Mouse (Mus musculus) adrenal gland, postnatal 10 days (tissue): ENCODE measurements around the gene Map4. TPM values are rescaled to one million over a fixed set of nuclear protein-coding genes. Genes with fewer than 3 reads are reported as not detected.
"Not testable (repeated sequence)": the region's sequence is repeated elsewhere in the genome, so short reads cannot be mapped to it uniquely, and the experiment has no call there.

Source experiments
- DNase-seq: peaks from one replicate; pipeline ENCODE4 v3.0.0; 2021; ENCODE audit warnings: mixed read lengths
- total RNA-seq, 2 experiments: library from RNA; stranded (reverse); gene quantifications; 2 replicates each; pipeline ENCODE4 v1.2.3; 2021

The Map4 gene
- total RNA-seq, 2 experiments from 2014 or later = 83.5 to 132 TPM

- DNase-seq = peak; percentile 78
These were observed 13.3 kb upstream of the Map4 start for GRCm38 (mm10) chr9:109917931-109918330.

GRCm38 (mm10) chr9:109929131-109929530, 2.1 kb upstream of the Map4 start:
- DNase-seq = no peak

GRCm38 (mm10) chr9:109930063-109930462, 1.2 kb upstream of the Map4 start:
- no peak for DNase-seq

GRCm38 (mm10) chr9:109930752-109931151, 508 bp upstream of the Map4 start:
- no peak for DNase-seq

GRCm38 (mm10) chr9:109932361-109932755, 1.1 kb downstream of the Map4 start:
- peak; percentile 47 for DNase-seq

GRCm38 (mm10) chr9:109932756-109933375, 1.6 kb downstream of the Map4 start:
- peak; percentile 67 for DNase-seq

- DNase-seq = no peak
These were observed 8.1 kb downstream of the Map4 start for GRCm38 (mm10) chr9:109939401-109939800.

GRCm38 (mm10) chr9:109942796-109943195, 11.5 kb downstream of the Map4 start:
- DNase-seq = no peak

DNA sequence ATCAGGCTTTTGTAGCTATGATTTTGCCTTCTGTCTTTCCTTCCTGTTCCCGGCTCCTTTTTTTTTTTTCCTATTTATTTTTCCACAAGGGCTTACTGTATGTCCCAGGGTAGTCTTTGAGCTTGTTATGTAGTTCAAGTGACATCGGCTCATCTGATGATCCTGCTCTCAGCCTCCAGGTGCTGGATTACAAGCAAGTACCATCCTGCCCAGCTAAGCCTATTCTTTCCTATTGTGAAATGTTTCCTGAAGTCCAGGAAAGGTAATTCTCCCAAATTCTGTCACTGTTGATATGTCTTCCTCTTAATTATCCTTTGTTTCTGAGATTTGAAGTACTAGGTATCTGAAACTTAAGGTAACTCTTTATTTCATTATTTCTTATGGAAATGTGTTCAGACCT, 13.5 kb downstream of the Map4 start:
- DNase-seq = no peak

DNA sequence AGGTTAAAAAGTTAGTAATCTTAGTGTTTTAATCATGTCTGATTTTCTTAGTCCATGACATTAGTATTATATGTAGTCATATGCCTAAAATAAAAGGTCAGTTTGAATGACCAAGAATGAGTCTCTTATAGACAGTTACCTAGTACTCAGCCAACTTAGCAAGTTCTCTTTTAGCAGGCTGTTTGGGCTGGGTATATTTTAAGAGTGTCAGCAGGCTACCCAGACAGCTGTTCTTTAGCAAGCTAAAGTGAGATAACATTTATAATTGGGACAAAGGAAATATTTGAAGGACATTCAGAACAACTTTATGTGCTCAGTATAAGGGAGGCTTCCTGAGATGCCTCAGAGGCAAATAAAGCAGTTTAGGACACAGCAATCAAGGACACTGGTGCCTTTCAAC, 17.3 kb downstream of the Map4 start:
- no peak for DNase-seq

DNA sequence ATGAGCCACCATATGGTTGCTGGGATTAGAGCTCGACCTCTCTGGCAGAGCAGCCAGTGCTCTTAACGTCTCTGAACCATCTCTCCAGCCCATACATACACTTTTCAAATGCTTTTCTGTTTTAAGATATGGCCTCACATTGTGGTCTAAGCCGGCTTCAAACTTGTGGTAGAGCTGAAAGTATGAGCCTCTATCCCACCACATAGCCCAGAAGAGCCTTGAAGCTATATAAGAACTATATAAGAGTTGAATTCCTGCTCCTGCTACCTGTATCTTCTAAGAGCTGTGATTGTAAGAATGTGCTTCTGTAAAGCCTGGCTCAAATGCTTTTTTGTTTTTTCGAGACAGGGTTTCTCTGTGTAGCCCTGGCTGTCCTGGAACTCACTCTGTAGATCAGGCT, 18.5 kb downstream of the Map4 start:
- no peak for DNase-seq

GRCm38 (mm10) chr9:109953538-109953937, 22.3 kb downstream of the Map4 start:
- DNase-seq = no peak

GRCm38 (mm10) chr9:109954631-109955030, 23.4 kb downstream of the Map4 start:
- no peak for DNase-seq

DNA sequence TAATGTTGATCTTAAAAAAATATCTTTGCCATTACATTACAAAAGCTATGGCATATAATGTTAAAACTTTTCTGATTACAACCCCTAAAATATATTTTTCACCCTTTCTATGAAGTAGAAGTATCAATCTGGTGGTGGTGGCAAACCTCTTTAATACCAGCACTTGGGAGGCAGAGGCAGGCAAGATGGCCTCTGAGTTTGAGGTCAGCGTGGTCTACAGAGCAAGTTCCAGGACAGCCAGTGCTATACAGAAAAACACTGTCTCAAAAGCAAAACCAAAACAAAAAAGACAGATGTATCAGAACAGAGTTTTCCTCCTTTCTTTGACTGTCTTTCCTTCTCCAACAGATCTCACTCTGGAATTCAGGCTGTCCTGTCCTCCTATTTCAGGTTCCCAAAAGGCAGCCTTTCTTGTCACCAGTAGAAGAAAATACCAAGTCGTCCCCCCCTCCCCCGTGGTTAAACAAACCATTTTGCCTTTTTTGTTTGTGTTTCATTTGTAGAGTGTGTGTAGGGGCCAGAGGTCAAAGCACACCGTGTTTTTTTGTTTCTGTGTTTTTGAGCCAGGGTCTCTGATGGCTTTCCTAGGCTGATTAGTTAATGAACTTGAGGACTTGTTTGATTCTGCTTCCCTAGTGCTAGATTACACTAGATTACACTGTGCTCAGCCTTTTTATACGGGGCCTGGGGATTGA, 28.3 kb downstream of the Map4 start:
- DNase-seq = no peak

GRCm38 (mm10) chr9:109960593-109960992, 29.3 kb downstream of the Map4 start:
- no peak for DNase-seq

DNA sequence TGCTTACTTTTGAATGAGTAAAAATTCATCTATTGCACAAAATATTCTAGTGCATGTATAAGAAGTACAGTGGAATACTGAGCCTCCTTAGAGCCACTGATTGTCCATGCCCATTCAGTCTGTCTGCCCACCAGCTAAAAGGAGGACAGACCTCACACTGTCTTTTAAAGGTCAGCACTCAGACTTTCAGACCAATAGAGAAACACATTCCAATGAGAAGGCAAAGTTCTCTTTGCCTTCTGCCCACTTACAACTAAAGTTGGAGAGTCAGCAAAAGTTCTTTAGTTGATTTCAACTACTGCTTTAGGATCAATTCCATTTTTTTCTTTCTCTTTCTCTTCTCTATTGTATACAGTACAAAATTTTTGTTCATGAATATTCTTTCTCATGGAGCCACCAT, 33.5 kb downstream of the Map4 start:
- DNase-seq = no peak

DNA sequence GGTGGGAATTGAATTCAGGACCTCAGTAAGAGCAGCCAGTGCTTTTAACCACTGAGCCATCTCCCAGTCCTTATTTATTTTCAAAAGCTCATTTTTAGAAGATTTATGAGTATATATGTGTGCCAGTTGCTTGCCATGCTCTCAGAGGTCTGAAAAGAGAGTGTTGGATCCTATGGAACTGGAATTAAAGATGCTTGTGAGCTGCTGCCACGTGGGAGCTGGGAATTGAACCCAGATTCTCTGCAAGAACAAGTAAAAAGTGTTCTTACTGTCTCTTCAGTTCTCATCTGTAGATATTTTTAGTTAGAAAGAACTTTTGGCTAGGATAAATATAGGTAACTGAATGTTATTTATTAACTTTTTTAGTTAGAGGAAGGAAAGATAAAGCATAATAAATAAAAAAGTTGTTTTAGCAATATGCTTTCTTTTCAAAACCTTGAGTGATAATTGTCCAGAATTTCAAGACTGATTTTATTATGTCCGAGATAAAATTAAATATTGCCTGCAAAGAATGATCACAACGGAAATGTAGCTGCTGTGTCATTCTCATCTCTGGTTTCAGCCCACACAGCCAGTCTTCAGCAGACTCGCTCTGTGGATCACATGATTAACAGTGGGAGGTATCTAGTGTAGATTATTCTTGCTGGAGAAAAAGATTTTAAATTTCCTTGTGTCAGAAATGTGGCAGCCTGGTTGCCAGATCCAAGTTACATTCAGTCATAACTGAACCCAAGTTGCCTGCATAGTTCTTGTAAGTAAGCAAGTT, 37.3 kb downstream of the Map4 start:
- DNase-seq = no peak

GRCm38 (mm10) chr9:109969181-109969580, 37.9 kb downstream of the Map4 start:
- DNase-seq = no peak

DNA sequence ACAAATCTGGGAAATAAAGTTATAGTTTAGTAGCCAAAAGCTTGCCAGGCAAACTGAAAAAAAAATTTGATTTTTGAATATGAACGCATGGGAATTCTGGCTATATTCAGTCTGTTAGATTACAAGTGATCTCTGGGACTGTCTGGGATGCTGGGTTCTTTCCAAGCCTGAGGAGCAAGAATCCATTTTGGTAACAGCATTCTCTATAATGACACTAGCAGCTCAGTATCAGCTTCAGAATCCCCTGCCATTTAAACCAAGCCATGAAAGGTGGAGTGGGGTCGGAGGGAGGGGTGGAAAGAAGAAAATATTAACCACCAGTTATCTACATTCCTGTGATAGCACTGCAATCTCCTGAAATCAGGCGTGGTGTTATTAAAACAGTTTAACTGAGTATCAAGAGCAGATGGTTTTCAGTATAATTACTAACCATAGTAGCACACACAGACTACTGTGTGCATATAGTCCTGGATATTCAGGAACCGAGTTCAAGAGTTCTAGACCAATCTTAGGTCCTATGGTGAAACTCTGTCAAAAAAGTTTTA, 38.6 kb downstream of the Map4 start:
- no peak for DNase-seq

DNA sequence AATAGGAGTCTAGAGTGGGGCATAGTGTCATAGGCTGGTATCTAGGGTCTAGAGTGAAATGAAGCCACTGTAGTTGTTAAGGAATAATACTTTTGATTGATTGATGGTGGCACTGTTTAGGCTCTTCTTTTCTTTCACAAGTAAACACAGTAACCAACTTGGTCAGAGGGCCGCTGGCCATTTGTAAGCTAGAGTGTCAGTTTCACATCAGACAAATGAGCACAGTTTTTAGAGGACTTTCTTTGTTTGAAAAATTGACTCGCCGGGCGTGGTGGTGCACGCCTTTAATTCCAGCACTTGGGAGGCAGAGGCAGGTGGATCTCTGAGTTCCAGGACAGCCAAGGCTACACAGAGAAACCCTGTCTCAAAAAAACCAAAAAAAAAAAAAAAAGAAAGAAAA, 40.5 kb downstream of the Map4 start:
- not testable (repeated sequence) for DNase-seq

GRCm38 (mm10) chr9:109980223-109980622, 49.0 kb downstream of the Map4 start:
- not testable (repeated sequence) for DNase-seq

DNA sequence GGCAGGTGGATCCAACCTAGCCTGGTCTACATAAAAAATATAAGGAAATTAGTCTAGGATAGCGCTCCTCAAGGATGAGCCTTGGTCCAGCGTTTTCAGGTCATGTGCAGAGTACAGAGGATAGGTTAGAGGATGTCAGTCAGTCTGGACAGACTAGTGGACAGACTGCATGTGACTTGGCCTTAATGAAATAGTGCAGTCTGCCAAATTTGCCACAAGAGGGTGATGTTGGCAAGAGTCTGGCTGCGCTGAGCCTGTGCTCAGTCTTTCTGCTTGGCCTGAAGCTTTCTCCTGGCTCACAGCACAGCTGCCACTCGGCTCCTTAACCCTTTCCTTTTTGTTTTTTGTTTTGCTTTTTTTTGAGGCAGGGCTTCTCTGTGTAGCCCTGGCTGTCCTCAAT, 54.2 kb downstream of the Map4 start:
- DNase-seq = peak; percentile 80

- peak; percentile 79 for DNase-seq
These were observed 57.8 kb downstream of the Map4 start for GRCm38 (mm10) chr9:109989084-109989483.
